Mouse (Mus musculus) brain, embryonic 14.5 days (tissue): ENCODE results near the gene Klf5.

ENCODE experiments used
- CTCF ChIP-seq: fragments of 200-500 bp; IDR thresholded peaks from 2 replicates; pipeline ENCODE4 v1.5.1; 2012; ENCODE audit warnings: inconsistent platforms, mild to moderate bottlenecking, moderate library complexity, borderline replicate concordance; ENCODE audit not compliant: insufficient read depth, insufficient read length; ENCODE audit errors: extremely low read depth
- POLR2A ChIP-seq: fragments of 200-500 bp; IDR thresholded peaks from 2 replicates; pipeline ENCODE4 v1.6.1; 2012; ENCODE audit warnings: mild to moderate bottlenecking, inconsistent platforms, borderline replicate concordance; ENCODE audit not compliant: poor library complexity, insufficient read depth, insufficient read length, severe bottlenecking; ENCODE audit errors: extremely low read depth

DNA sequence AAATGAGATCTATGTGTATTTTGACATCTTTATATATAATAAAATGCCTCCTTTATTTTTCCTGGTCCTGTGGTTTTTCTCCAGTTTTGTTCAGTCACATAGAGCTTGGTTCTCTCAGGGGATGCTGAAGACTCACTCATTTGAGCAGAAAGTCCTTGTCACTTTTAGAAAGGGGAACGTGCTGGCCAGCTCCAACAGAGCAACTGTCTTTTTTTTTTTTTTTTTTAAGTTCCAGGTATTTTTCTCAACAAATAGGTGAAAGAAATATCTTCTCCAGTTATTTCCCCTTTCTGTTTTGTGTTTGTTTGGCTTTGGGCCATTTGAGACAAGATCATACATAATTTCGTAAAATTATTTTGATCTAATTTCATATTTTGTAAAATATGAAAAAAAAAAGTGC is 24.4 kb upstream of the Klf5 start:
- no peak for TF ChIP-seq CTCF
- TF ChIP-seq POLR2A = no peak
